In genomic region chr9:24952516-24952915, GRCm38 (mm10) we compare ENCODE assay signal across 32 mouse cellular contexts.
DNase-seq lines count a peak whose midpoint lies in the region; ATAC-seq and TF ChIP-seq lines count a peak whose summit lies in the region.
"Had no signal": no experiment of that assay in that cellular context is flagged by ENCODE, and none has a peak within 500 bp of the region (broad histone marks: within the 10 kb centered on the region; RNA-seq: fewer than 3 reads in every experiment).

No protein-coding gene starts in this region.

- TF ChIP-seq CTCF in heart, adult 2 months (IDR thresholded peaks at IDR 0.05), result no peak

- no peaks in the 10 kb centered on the region for H3K36me3 ChIP-seq in heart, embryonic 11.5 days (ENCODE audit: control insufficient read depth, insufficient read depth, low read length)
- H3K36me3 ChIP-seq in heart, adult 2 months (ENCODE audit: control insufficient read depth, insufficient read depth, low read length), result no peaks in the 10 kb centered on the region
- H3K36me3 ChIP-seq in limb, embryonic 10.5 days, result no peaks in the 10 kb centered on the region
- H3K36me3 ChIP-seq: hindbrain, embryonic 10.5 days; intestine, embryonic 15.5 days; limb, embryonic 15.5 days; liver, embryonic 13.5 days; midbrain, embryonic 13.5 days had no signal

- no peak overlapping the region for H3K27ac ChIP-seq in heart, embryonic 11.5 days (ENCODE audit: low read depth, low read length)
- H3K27ac ChIP-seq in heart, adult 2 months, result no peak overlapping the region
- no peak overlapping the region for H3K27ac ChIP-seq in limb, embryonic 10.5 days
- H3K27ac ChIP-seq: hindbrain, embryonic 10.5 days; hindbrain, postnatal 0 days; intestine, embryonic 15.5 days; layer of hippocampus, adult 2 months; left cerebral cortex, adult 2 months; limb, embryonic 15.5 days; liver, embryonic 13.5 days; midbrain, embryonic 13.5 days; stomach, postnatal 0 days had no signal

- no peak for TF ChIP-seq EP300 in heart, adult 2 months (IDR thresholded peaks at IDR 0.05; ENCODE audit: insufficient read depth, low read depth, low read length)

- H3K79me2 ChIP-seq in heart, adult 2 months (replicated peaks; ENCODE audit: control insufficient read depth, insufficient read depth, low read length), result no peaks in the 10 kb centered on the region

- intact Hi-C loops in heart, adult 2 months (cut with DNase I), result no loop called here

- no peak for ATAC-seq in heart, embryonic 11.5 days (replicated peaks; ENCODE audit: insufficient number of reproducible peaks, low FRiP score, low TSS enrichment)
- ATAC-seq: activated CD4-positive, CD25-positive, alpha-beta regulatory T cell, adult 4 months; CD4-positive, CD25-positive, alpha-beta regulatory T cell, adult 4 months; forebrain, embryonic 14.5 days; hindbrain, postnatal 0 days; intestine, embryonic 15.5 days; lung, postnatal 0 days; midbrain, embryonic 13.5 days had no signal

- no peak overlapping the region for H3K4me3 ChIP-seq in heart, embryonic 11.5 days (ENCODE audit: low read depth, low read length)
- no peak overlapping the region for H3K4me3 ChIP-seq in heart, adult 2 months
- peak overlapping the region; percentile 17; the same call in 1 of the 2 replicates for H3K4me3 ChIP-seq in limb, embryonic 10.5 days
- H3K4me3 ChIP-seq: hindbrain, embryonic 10.5 days; intestine, embryonic 15.5 days; layer of hippocampus, adult 2 months; left cerebral cortex, adult 2 months; limb, embryonic 15.5 days; liver, embryonic 13.5 days; megakaryocyte, embryonic 14.5 days; midbrain, embryonic 13.5 days had no signal

- TF ChIP-seq POLR2A in heart, adult 2 months (IDR thresholded peaks at IDR 0.05; ENCODE audit: insufficient read depth, low read depth, low read length), result no peak

- H3K4me1 ChIP-seq in heart, embryonic 11.5 days (ENCODE audit: control insufficient read depth, insufficient read depth, low read length), result peaks cover 12% of the 10 kb centered on the region; the same call in 1 of the 2 replicates
- 0 out of 2 replicates have a peak, but pooled peaks cover 1% of the 10 kb centered on the region for H3K4me1 ChIP-seq in heart, adult 2 months (ENCODE audit: control insufficient read depth, insufficient read depth, low read length)
- H3K4me1 ChIP-seq in limb, embryonic 10.5 days, result no peaks in the 10 kb centered on the region
- H3K4me1 ChIP-seq: intestine, embryonic 15.5 days; limb, embryonic 15.5 days; liver, embryonic 13.5 days; megakaryocyte, embryonic 14.5 days; midbrain, embryonic 13.5 days had no signal

- H3K4me2 ChIP-seq in heart, embryonic 11.5 days, result peak overlapping the region; percentile 27; the same call in 1 of the 2 replicates
- H3K4me2 ChIP-seq: intestine, embryonic 15.5 days; limb, embryonic 15.5 days; liver, embryonic 13.5 days; midbrain, embryonic 13.5 days had no signal

- H3K9me3 ChIP-seq in heart, embryonic 11.5 days (replicated peaks; ENCODE audit: control insufficient read depth, low read length), result no peaks in the 10 kb centered on the region
- H3K9me3 ChIP-seq in limb, embryonic 10.5 days (replicated peaks), result no peaks in the 10 kb centered on the region
- H3K9me3 ChIP-seq: hindbrain, embryonic 10.5 days; intestine, embryonic 15.5 days; limb, embryonic 15.5 days; liver, embryonic 13.5 days; midbrain, embryonic 13.5 days had no signal

- 35% methylated on average over 23 of the region's 23 CpGs for WGBS in heart, embryonic 11.5 days (ENCODE audit: insufficient replicate concordance)
- 68% methylated on average over 23 of the region's 23 CpGs for WGBS in heart, adult 2 months
- WGBS in limb, embryonic 10.5 days, result 31% methylated on average over 23 of the region's 23 CpGs

- H3K27me3 ChIP-seq in heart, embryonic 11.5 days (ENCODE audit: control insufficient read depth, insufficient read depth, low read length), result no peaks in the 10 kb centered on the region
- no peaks in the 10 kb centered on the region; the same call in 1 of the 2 replicates for H3K27me3 ChIP-seq in heart, adult 2 months (ENCODE audit: control insufficient read depth, insufficient read depth, low read length)
- H3K27me3 ChIP-seq in limb, embryonic 10.5 days (ENCODE audit: low read depth, poor library complexity, severe bottlenecking), result peaks cover 9% of the 10 kb centered on the region
- H3K27me3 ChIP-seq: liver, embryonic 13.5 days; midbrain, embryonic 13.5 days had no signal

- DNase-seq in heart, adult 2 months, result no peak
- DNase-seq in 3134 (ENCODE audit: extremely low read depth, insufficient read length, low spot score) (peak; percentile 4), ES-CJ7 (ENCODE audit: low read depth, low spot score) (peak; percentile 16)
- DNase-seq in limb, embryonic 10.5 days (ENCODE audit: low spot score), result no peak
- DNase-seq in cerebellum, postnatal 36 days, result no peak
- no peak for DNase-seq in spleen, adult 18-20 months
- DNase-seq: adrenal gland, adult 2 months; cerebellum, adult 8-10 months; cerebellum, postnatal 25 days; gastrocnemius, postnatal 14 days; kidney, adult 2 months; kidney, postnatal 36 days; liver, embryonic 13.5 days; lung, adult 18-20 months; lung, postnatal 4 days; right cerebral cortex, postnatal 25 days; thymus, adult 18-20 months; thymus, postnatal 36 days had no signal

- H3K9ac ChIP-seq in heart, embryonic 11.5 days (ENCODE audit: low read depth, low read length), result no peak overlapping the region
- H3K9ac ChIP-seq in heart, adult 2 months (ENCODE audit: low read depth, low read length), result no peak overlapping the region
- H3K9ac ChIP-seq: intestine, embryonic 15.5 days; limb, embryonic 15.5 days; liver, embryonic 13.5 days; midbrain, embryonic 13.5 days had no signal

Comparison
In these comparisons a context has a peak if more than half of its experiments do, and no peak if none do; other contexts are left out.
1. DNase-seq: peak in 3134 (single experiment) and ES-CJ7 (single experiment); none in heart, adult 2 months (0 of 2), limb, embryonic 10.5 days (single experiment), cerebellum, postnatal 36 days (0 of 2) and spleen, adult 18-20 months (0 of 2).